Mouse (Mus musculus) cortical plate, adult 2 months (tissue): ENCODE measurements around the gene Atp6v1c2. TPM values are rescaled to one million over a fixed set of nuclear protein-coding genes. Genes with fewer than 3 reads are reported as not detected.

ENCODE experiments used
- H3K27ac ChIP-seq: fragments of 200-500 bp; 2 replicates; pipeline ENCODE4 v1.5.1; 2012; ENCODE audit warnings: low read length, control low read depth, inconsistent platforms; ENCODE audit not compliant: insufficient read depth
- H3K4me1 ChIP-seq: fragments of 200-500 bp; 2 replicates; pipeline ENCODE4 v1.6.1; 2011; ENCODE audit warnings: low read length; ENCODE audit not compliant: control insufficient read depth, insufficient read depth
- H3K4me3 ChIP-seq: fragments of 200-500 bp; 2 replicates; pipeline ENCODE4 v1.5.1; 2011; ENCODE audit warnings: mild to moderate bottlenecking, low read length, control low read depth; ENCODE audit not compliant: insufficient read depth
- CTCF ChIP-seq: fragments of 200-500 bp; IDR thresholded peaks from 2 replicates; pipeline ENCODE4 v1.5.1; 2011; ENCODE audit warnings: mild to moderate bottlenecking, control low read depth, low read length; ENCODE audit not compliant: insufficient read depth; ENCODE audit errors: extremely low read depth
- POLR2A ChIP-seq: fragments of 200-500 bp; IDR thresholded peaks from 2 replicates; pipeline ENCODE4 v1.6.1; 2011; ENCODE audit warnings: mild to moderate bottlenecking, low read length, control low read depth; ENCODE audit not compliant: insufficient read depth; ENCODE audit errors: extremely low read depth
- polyA plus RNA-seq: library from polyadenylated mRNA; depleted of rRNA; stranded (reverse); fragments of >200 nt; gene quantifications from 2 replicates; pipeline ENCODE4 v1.2.3, GENCODE M21; 2012

The Atp6v1c2 gene
- polyA plus RNA-seq, 1 experiment: 2.2 TPM

GRCm38 (mm10) chr12:17266673-17266990 lies 62.5 kb downstream of the Atp6v1c2 start:
- Histone ChIP-seq H3K4me3 (peak overlapping the region; percentile 95), H3K4me1 (peaks cover 16% of the 10 kb centered on the region), H3K27ac (peak overlapping the region; percentile 74)
- TF ChIP-seq CTCF: no peak
- TF ChIP-seq POLR2A: no peak

GRCm38 (mm10) chr12:17265971-17266672 lies 63.0 kb downstream of the Atp6v1c2 start, which contains the start of gene Pdia6:
Gene Pdia6 (plus strand): TSS chr12:17266545.
- Histone ChIP-seq H3K4me3 (peak within 1 kb of the TSS; percentile 95), H3K27ac (peak within 1 kb of the TSS; percentile 74), H3K4me1 (peaks cover 16% of the 10 kb centered on the region)
- TF ChIP-seq CTCF: no peak
- peak; percentile 77 for TF ChIP-seq POLR2A

GRCm38 (mm10) chr12:17264826-17265225 lies 64.3 kb downstream of the Atp6v1c2 start:
- H3K4me1 ChIP-seq: peaks cover 15% of the 10 kb centered on the region
- no peak overlapping the region for H3K27ac ChIP-seq
- TF ChIP-seq CTCF (no peak), POLR2A (no peak)
- no peak overlapping the region for H3K4me3 ChIP-seq

- TF ChIP-seq CTCF (no peak), POLR2A (no peak)
- H3K4me3 ChIP-seq: no peak overlapping the region
- H3K27ac ChIP-seq: no peak overlapping the region
Measured at GRCm38 (mm10) chr12:17263881-17264280, 65.3 kb downstream of the Atp6v1c2 start.

GRCm38 (mm10) chr12:17261005-17261404 lies 68.2 kb downstream of the Atp6v1c2 start:
- no peaks in the 10 kb centered on the region for H3K4me1 ChIP-seq
- no peak overlapping the region for H3K27ac ChIP-seq
- no peak for TF ChIP-seq POLR2A
- no peak for TF ChIP-seq CTCF
- H3K4me3 ChIP-seq: no peak overlapping the region

More at GRCm38 (mm10) chr12:17263881-17264280, 65.3 kb downstream of the Atp6v1c2 start:
- peaks cover 10% of the 10 kb centered on the region for H3K4me1 ChIP-seq

GRCm38 (mm10) chr12:17258431-17258830 lies 70.7 kb downstream of the Atp6v1c2 start:
- Histone ChIP-seq H3K4me1 (peaks cover 5% of the 10 kb centered on the region), H3K4me3 (no peak overlapping the region), H3K27ac (no peak overlapping the region)
- TF ChIP-seq POLR2A: no peak

- no peak overlapping the region for H3K4me3 ChIP-seq
- peaks cover 8% of the 10 kb centered on the region for H3K4me1 ChIP-seq
- no peak overlapping the region for H3K27ac ChIP-seq
- TF ChIP-seq POLR2A: no peak
- peak; percentile 90 for TF ChIP-seq CTCF
Measured at GRCm38 (mm10) chr12:17256905-17257304, 72.3 kb downstream of the Atp6v1c2 start.

GRCm38 (mm10) chr12:17255602-17256001 lies 73.6 kb downstream of the Atp6v1c2 start:
- H3K27ac ChIP-seq: no peak overlapping the region
- TF ChIP-seq CTCF (peak; percentile 36; the same call in 1 of the 2 replicates), POLR2A (no peak)
- peaks cover 8% of the 10 kb centered on the region for H3K4me1 ChIP-seq
- H3K4me3 ChIP-seq: no peak overlapping the region

GRCm38 (mm10) chr12:17253069-17253468 lies 76.1 kb downstream of the Atp6v1c2 start:
- peak; percentile 65; the same call in 1 of the 2 replicates for TF ChIP-seq POLR2A
- peak; percentile 79 for TF ChIP-seq CTCF
- Histone ChIP-seq H3K27ac (no peak overlapping the region), H3K4me3 (peak overlapping the region; percentile 26; the same call in 1 of the 2 replicates), H3K4me1 (peaks cover 8% of the 10 kb centered on the region)

- no peak for TF ChIP-seq CTCF
- no peak for TF ChIP-seq POLR2A
- Histone ChIP-seq H3K4me1 (peaks cover 8% of the 10 kb centered on the region), H3K4me3 (no peak overlapping the region), H3K27ac (no peak overlapping the region)
Measured at GRCm38 (mm10) chr12:17250962-17251361, 78.2 kb downstream of the Atp6v1c2 start.
